Mouse (Mus musculus): Measurements from ENCODE around the gene Pramel1.
"Not testable (repeated sequence)": the region's sequence is repeated elsewhere in the genome, so short reads cannot be mapped to it uniquely, and the experiment has no call there.

The Pramel1 gene

GRCm38 (mm10) chr4:143394181-143394580 is at the start of gene Pramel1:
TSS of gene Pramel1 (plus strand) at chr4:143394428.
- no peak for DNase-seq (ENCODE audit: low spot score in 2 of 2)

DNA sequence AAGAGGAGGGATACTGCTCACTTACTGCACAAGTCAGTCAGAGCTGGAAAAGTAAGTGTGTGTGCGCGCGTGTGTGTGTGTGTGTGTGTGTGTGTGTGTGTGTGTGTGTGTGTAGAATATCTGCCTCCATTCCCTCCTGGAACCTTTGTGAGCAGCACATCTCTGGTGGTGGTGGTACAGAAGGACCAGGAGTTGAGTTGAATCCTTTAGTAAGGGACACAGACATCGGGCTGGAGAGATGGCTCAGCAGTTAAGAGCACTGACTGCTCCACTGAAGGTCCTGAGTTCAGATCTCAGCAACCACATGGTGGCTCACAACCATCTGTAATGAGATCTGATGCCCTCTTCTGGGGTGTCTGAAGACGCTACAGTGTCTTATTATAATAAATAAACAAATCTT is 48.7 kb upstream of the Pramel1 start:
- not testable (repeated sequence) for DNase-seq (ENCODE audit: low spot score in 2 of 2)

DNA sequence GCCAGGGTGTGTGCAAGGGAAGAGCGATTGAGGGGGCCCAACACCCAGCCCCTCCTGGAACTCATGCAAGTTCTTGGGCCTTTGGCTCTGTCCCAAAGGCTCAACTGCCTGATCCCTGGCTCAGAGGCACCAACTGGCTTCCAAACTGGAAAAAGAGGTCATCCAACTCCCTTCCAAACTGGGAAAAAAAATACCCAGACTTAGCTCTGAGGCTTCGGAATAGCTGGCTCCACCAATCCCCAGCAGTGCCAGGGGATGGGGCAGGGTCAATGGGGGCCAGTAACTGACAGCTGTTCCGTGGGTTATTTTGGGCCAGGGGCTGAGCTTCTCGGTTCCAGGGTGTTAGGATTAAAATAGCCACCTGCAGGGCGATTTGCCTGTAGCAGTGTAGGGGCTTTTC is 45.5 kb upstream of the Pramel1 start:
- DNase-seq (ENCODE audit: low spot score in 2 of 2): no peak

DNA sequence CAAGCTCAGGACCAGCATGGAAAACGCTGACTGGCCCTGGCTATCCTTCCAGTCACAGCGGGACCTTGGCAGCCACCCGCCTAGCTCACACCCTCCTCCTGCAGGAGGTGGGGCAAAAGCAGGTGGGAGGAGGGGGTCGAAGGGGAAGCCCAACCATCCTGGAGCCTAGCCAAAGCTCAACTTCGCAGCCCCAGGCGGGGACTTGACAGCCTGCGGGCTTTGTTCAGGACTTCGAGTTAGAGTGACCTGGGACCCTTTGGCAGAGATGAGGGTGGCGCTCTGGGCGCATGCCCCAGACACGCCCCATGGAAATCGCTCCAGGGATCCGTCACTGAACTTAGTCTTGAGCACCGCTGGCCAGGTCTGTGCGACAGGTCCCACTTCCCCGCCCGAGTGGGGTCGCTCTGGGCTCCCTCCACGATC is 44.7 kb upstream of the Pramel1 start, which contains the start of gene Lrrc38:
Gene Lrrc38, plus strand, starts transcription at position 274 of the 423 bp plus-strand sequence.
- DNase-seq (ENCODE audit: low spot score in 2 of 2): no peak

GRCm38 (mm10) chr4:143350047-143351015 is 43.9 kb upstream of the Pramel1 start:
- DNase-seq (ENCODE audit: low spot score in 2 of 2): no peak

DNA sequence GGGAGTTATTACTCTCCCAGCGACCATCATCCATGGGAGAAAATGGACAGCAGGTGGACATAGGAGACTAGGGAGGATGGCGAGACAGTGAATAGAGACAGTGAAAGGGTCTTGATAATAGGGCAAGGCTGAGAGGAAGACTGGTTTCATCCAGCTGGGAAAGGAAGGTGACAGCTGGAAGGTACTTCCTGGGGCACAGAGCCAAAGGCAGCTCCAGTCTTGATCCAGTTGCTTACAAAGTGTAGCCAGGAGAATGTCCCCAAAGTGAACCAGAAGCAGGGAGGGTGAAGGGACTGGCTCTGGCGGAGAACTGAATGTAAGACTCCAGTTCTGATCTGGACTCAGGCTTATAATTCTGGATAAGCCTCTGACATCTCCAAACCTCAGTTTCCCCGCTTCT is 41.9 kb upstream of the Pramel1 start:
- no peak for DNase-seq (ENCODE audit: low spot score in 2 of 2)

GRCm38 (mm10) chr4:143361520-143361919 is 32.7 kb upstream of the Pramel1 start:
- no peak for DNase-seq (ENCODE audit: low spot score in 2 of 2)

DNA sequence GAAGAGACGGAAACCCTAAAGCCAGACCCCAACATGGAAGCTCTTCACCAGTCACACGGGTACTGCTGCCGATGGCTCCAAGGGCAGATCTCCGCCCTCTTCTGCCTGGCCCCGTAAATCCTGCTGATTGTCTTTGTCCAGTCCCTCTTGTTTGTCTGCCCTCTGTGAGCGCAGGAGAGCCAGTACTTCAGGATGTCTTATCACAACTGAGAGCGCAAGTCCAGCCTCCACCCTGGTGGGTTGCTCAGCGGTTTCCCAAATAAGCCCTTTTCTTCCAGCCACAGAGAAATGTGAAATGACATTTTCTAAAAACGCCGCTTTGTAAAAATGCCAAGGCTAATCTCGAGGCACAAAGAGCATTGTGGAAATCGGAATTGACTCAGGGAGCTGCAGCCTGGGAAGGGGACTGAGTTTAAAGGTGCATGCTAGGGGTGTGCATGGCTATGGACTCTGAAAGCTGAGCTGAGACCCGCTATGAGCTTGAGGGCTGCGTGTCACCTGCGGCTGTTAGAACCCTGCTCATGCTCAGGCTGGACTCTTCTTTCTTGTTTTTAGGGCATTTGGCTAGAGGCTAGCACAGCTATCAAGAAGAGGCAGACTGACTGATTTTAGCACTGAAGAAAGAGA is 27.7 kb upstream of the Pramel1 start:
- DNase-seq (ENCODE audit: low spot score in 2 of 2): no peak

DNA sequence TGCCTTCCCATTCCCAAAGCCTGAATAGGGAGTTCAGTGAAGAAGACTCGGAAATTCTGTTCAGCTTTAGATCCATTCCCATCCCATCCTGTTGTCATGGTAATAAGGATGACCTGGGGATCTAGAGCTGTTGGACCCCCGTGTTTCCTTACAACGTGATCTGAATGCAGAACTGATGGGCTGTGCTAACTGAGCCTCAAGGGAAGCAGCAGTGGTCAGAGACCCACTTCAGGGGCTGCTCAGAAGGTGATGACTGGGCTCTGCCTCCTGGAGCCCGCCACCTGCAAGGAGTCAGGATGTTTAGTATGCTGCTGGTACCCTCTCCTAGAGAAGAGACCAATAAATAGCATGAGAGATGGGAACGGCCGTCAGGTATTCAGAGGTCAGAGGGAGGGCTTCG is 14.7 kb upstream of the Pramel1 start:
- no peak for DNase-seq (ENCODE audit: low spot score in 2 of 2)

DNA sequence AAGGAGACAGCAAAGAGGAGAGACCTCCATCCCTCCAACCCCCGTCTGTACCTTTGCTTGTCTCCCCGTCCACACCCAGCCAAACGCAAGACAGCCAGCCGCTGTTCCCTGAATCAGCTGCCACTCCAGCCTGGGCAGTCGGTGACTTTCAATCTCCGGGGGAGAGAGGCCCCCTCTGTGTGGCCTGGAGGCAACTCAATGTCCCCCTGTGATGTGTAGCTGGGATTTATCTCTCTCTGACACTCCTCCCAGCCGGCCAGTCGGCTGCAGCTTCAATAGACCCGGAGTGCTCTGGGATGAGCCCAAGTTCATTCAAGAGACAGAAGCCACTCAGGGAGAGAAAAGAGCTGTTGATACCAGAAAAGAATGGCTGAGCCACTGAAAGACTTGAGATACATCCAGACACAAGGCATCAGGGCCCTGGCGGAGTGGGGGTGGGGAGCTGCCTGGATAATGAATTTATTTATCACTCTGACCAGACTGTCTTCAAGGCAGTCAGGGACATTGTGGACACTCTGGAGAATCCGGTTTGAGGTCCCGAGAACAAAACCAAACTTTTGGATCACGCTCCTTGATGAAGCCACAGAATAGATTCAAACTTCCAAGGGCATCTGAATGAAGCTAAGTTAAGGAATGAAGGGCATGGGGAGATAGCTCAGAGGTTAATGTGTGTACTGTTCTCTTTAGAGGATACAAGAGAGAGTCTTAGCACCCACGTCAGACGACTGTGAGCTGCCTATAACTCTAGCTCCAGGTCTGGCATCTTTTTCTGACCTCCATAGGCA is 14.1 kb upstream of the Pramel1 start:
- DNase-seq (ENCODE audit: low spot score in 2 of 2): no peak

DNA sequence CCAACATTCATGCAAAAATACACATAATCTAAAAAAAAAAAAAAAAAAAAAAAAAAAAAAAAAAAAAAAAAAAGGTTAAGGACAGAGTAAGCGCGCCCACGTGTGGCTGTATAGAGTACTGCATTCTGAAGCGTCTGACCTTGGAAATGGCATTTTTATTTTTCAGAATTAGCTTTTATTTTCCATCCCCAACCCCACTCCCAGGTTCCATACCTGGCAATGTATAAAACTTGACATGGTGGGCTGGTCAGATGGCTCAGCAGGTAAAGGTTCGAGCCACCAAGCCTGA is 13.6 kb upstream of the Pramel1 start:
- DNase-seq (ENCODE audit: low spot score in 2 of 2): no peak

- no peak for DNase-seq (ENCODE audit: low spot score in 2 of 2)
Measured at GRCm38 (mm10) chr4:143382163-143382562, 12.1 kb upstream of the Pramel1 start.

GRCm38 (mm10) chr4:143383646-143384045 is 10.6 kb upstream of the Pramel1 start:
- DNase-seq (ENCODE audit: low spot score in 2 of 2): no peak

GRCm38 (mm10) chr4:143388955-143389702 is 5.1 kb upstream of the Pramel1 start:
- DNase-seq (ENCODE audit: low spot score in 2 of 2): peak; percentile 11 to 15

DNA sequence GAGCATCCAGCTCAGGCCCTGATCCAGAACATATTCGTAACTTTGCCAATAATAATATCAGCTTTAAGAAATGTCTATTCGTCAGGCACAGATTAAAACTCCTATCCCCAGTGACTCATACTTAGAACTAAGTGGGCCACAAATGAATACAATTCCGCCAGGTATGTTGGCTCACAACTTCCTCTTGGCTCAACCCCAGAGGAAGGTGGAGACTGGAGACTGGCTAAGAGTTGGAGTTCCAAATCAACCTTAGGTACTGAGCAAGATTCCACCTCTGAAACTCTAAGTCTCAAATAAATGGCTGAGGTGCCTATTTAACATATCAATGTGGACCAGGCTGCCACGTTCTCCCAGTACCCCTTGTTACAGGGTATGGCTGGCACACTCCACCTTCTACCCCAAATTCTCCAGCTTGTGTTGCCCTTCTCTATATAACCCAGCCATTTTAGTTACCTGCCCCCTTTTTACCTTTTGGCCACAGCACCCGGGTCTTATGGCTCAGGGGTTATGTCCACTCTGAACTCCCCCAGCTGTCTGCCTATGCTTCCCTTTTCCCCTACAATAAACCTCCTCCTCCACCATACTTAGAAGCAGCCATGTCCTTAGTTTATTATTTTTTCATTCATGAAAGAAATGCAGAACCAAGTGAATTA is 17.5 kb downstream of the Pramel1 start:
- peak in 1 of 2 experiments; percentile 17 for DNase-seq (ENCODE audit: low spot score in 2 of 2)

GRCm38 (mm10) chr4:143412219-143413092 is 18.2 kb downstream of the Pramel1 start, which contains the start of gene Pramef8:
TSS of gene Pramef8 (plus strand) at chr4:143412426.
- DNase-seq (ENCODE audit: low spot score in 2 of 2): peak; percentile 92 to 94

DNA sequence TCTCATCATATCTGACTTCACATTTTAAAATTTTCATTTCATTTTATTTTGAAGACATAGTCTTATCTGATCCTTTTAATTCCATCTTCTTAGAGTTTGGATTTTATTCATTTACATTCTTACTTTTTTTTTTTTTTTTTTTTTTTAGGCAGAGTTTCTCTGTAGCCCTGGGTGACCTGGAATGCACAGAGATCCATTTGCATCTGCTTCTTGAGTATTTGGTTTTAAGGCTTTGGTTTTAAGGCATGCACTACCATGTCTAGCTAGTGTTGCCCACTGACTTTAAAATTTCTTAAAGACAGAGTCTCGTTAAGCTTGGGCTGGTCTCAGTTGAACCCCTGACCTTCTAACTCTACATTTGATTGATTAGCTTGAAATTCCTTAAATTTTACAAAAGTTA is 19.4 kb downstream of the Pramel1 start:
- no peak for DNase-seq (ENCODE audit: low spot score in 2 of 2)

DNA sequence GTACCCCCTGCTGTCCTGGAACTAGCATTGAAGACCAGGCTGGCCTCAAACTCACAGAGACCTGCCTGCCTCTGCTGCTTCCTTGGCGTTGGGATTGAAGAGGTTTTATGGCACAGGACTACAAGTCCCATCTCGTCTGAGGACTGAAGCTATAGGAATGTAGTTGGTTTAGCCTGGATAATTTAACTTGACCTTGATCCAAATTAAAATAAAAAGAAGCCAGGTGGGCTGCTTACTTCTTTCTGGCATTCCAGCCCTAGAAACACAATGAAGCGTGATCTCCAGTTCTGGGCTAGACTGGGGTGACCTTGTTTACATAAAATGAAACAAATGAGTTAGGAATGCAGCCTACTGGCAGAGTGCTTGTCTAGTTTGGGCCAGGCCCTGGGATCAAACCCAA is 19.9 kb downstream of the Pramel1 start:
- DNase-seq (ENCODE audit: low spot score in 2 of 2): no peak

GRCm38 (mm10) chr4:143426770-143427169 is 32.5 kb downstream of the Pramel1 start:
- DNase-seq (ENCODE audit: low spot score in 2 of 2): not testable (repeated sequence)

All from heart, adult 9 months (tissue).